Mouse (Mus musculus) thymus, postnatal 0 days (tissue): ENCODE measurements around the gene Shisa9. TPM values are rescaled to one million over a fixed set of nuclear protein-coding genes. Genes with fewer than 3 reads are reported as not detected.

ENCODE experiments used
- DNase-seq: peaks from one replicate; pipeline ENCODE4 v3.0.0-alpha.2; 2015; ENCODE audit warnings: low spot score
- polyA plus RNA-seq: library from polyadenylated mRNA; unstranded; fragments of >200 nt; fragmentation: Nextera tagmentation; extraction: Ambion mirVana; gene quantifications from 2 replicates; pipeline ENCODE4 v1.2.1, GENCODE M21; 2015

The Shisa9 gene
- polyA plus RNA-seq, 1 experiment from 2014 or later: 0.25 TPM

DNA sequence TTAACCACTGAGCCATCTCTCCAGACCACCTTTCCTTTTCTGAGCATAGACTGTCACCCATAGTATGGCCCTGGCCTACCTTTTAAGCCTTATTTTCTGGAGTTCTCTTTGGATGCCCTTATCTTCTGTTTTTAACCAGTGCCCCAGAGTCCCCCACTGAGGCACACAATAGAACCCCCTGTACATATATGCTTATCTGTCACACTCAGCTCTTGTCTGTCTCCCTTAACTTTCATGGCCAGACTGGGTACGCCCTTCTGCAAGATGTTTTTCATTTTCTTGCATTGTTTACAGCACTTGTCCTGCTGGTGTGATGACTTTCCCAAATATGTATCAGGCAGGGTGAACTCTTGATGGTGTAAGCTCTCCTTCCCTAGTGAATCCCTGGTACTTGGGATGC, 68.1 kb downstream of the Shisa9 start:
- DNase-seq: no peak

DNA sequence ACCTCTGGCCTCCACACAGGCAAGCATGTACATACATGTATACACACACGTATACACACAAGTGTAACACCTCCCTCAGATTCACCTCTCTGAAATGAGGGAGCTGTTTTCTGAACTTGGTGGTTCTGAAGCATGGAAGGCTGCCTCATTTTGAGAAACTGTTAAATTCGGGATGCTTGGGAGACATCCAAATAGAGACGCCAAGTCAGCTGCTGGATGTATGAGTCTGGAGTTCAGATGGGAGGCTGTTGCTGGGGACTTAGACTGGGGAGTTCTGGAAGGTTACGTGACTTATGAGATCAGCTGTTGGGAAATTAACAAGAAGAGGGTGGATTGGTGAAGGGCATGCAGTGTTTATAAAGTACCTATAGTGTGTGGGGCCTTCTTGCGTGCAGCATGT, 88.7 kb downstream of the Shisa9 start:
- DNase-seq: no peak

DNA sequence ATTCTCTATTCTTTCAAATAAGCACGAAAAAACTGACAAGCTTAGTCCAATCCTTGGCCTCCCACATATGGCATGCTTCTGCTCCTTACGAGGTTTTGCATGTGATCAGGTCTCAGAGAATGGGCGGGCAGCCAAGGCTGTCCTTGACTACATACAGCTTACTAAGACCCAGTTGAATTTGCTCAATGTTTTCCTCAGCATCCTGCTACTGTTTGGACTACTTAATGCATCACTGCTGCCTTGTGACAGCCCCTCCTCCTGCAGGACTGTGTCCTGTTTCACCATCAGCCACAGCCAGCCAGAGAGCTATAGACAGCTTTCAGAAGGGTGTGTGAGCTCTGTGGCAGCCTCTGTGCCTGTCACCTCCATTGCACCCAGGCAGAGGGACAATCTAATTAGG, 92.4 kb downstream of the Shisa9 start:
- DNase-seq: no peak

DNA sequence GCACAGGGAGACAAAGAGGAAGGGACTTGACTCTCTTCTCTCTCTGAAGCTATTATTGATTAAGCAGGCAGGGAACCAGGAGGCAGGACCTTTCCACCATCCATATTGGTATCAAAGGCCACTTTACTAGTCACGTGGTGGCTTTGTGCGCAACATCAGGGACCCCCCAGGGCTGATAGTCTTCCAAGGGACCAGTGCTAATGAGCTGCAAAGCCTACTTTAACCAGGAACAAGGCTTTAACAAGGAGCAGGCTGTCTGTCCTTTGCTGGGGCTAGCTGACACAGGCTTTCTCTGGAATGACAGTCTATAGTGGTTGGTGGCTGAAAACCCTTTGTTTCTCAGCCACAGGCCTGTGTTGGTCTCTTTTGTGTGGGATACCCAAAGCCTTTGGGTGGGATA, 92.8 kb downstream of the Shisa9 start:
- no peak for DNase-seq

DNA sequence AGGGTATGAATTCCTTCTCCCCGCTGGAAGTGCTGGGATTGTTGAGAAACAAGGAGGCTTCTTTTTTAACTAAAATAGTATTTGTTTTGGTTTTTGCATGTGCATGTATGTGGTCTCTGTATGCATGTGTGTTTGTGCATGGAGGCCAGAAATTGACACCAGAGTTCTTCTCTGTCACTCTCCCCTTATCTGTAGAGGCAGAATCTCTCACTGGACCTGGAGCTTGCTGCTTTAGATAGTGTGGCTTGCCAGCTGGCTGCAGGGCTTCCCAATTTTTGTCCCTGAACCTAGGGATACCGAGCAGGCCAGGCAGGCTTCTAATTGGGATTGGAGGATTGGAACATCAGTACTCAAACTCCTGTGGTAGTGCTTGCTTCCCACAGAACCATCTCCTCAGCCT, 99.2 kb downstream of the Shisa9 start:
- no peak for DNase-seq

DNA sequence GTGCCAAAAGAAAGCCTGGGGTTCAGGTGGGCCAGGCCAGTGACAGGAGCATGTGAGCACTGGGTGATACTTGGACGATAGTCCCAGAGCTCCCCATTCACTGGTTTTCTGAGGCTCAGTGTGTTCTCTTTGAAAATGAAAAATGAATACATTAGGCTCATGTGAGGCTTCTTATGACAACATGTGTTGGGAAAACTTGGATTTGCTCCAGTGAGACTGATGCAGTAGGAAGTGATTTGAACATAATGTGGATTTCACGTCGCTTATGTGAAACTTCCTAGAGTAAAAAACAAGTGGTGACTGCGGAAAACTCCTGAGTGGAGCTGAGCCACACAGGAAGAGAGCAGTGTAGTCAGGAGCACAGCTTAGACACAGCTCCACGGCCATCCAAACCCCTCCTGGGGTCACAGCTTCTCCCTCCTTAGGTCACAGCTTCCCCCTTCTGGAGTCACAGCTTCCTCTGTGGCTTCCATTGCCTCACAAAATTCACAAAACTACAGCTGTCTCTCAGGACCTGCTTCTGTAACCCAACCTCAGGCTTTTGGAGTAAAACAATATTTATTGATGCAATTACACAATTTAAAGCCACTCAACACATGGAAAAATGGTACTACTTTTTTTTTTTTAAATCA, 106.8 kb downstream of the Shisa9 start:
- no peak for DNase-seq

DNA sequence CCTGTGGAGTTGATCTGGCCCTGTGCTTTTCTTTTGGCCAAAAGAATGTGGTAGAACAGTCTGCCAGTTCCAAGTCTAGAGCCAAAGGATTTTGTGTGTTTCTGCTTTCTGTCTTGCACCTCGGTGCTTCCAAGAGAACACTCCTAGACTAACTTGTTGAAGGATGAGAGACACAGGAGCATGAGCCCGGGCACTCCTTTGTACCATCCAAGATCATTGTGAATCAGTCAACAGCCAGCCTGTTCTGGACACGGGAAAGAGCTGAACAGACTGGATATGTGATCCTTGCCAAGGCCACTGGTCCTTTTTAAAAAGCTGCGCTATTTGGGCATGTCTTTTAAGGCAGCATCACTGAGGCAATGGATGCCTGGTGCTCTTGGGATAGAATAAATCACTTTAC, 109.3 kb downstream of the Shisa9 start:
- DNase-seq: no peak

DNA sequence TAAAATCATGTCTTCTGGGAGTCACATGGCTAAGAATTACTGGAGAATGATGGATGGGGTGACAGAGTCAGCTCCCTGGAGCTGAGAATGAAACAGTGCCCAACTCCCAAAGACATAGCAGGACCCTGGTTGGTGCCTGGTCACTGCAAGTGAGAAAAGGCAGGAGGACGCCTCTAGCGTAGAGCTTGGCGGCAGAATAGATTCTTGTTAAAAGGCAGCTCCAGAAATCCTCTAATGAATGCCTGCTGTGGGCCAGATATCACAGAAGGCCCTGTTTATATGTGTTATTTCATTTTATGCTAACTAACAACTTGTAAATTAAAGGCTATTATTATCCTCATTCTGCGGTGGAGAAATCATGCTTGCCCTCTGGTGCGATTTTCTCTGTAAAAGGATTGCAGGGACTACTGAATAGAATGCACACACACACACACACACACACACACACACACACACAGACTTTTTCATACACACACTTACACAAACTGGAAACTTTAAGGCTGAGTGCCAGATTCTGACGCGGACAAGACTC, 110.9 kb downstream of the Shisa9 start:
- no peak for DNase-seq

DNA sequence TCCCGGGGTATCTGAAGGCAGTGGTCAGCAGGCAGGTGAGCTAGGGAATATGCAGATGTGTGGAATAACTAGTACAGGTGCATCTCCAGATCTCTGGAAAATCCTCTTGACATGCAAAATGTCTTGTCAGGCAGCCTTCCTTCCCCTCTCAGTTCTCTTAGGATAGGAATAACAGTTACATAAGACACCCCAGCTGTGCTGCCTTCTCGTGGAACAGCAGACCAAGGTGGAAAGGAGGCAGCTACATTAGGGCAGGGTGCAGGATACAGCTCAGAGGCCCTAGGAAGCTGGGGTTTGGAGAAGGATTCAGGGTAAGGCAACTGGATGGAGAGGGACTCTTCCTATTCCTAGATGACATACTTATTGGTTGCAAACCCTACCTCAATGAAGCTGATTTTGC, 111.5 kb downstream of the Shisa9 start:
- no peak for DNase-seq

DNA sequence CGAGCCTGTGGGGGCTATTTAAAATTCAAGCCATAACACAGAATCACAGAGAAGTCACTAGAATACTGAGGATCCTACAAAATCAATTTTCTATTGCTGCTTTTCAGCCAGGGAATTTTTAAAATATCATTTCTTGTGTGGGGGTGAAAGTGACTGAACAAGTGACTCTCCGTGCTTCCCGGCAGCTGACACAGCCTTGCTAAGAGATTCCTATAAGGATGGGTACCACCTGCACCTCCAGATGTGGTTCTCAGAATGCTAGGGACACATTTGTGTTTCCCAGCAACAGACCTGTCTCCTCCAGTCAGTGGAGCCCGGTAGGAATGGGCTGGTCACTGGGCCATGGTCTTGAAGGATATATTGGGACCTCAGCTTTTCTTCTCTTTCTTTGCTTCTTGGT, 124.5 kb downstream of the Shisa9 start:
- no peak for DNase-seq

DNA sequence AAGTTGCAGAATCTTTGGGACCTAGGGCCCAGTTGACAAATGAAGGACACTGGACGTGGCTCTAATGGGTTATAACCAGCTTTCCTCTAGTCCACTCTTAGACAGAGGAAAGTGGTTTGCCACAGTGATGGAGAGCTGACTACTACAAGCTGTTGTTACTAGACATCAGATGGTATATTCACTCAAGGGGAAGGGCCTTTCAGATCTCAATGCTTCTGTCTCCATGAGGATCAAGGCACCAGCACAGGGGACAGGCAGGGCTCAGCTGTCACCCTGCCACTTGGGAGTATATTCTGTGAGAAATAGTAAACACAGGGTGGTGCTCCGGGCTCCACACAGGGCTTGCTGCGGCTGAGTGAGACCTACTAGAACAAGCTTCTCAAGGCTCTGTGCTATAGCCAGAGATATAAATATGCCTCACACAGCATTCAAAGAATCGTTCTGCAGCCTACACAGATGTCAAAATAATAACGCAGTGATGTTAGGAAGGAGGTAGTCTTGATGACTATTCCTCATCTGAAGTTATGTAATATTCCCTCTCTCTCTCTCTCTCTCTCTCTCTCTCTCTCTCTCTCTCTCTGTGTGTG, 127.0 kb downstream of the Shisa9 start:
- no peak for DNase-seq

DNA sequence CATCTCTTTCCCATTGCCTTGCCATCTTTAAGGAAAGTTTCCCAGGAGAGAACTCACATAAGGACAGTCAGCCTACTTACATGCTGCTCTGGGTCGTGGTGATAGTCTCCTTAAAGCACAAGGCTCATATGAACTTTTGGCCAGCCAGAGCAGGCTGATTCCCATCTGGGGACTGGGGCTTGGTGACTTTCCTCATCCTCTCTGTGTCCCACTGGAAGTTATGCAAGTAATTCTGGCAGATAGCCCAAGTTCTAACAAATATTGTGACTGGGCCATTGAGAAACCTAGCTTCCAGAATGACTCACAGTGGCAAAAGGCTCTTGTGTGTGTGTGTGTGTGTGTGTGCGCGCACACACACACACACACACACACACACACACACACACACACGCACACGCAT, 130.5 kb downstream of the Shisa9 start:
- no peak for DNase-seq

DNA sequence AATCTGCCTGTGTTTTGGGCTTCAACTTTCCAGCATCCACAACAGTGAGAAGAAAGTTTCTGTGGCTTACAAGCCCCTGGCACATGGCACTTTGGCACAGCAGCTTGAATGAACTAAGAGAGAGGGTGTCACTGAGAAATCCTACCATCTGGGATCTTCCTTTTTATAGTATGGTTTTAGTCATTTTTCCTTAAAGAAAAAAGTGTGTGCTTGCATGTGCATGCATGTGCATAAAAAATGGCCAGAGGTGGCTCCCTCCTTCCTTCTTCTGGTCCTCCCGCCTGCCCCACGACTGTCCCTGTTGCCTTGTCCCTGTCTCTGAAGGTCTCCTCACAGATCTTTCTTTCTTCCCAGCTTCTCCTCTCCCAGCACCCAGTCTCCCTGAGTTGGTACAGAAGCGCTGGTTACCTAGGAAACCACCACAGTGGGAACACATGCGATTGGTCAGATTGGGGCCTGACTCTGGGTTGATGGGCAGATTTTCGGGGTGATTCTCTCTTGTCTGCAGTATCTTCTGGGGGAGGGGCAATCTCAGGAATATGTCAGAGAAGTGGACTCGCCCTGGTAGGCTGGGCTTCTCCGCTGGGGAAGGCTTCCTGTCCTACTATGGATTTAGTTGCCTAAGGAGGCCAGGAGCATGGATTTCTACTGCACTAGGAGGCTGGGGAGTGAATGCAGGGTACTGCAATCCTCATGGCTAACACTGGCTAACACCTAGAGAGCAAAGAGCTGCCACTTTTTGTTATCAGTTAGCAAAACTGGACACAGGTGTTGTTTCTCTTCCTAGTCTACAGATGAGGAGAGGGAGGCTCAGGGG, 131.3 kb downstream of the Shisa9 start:
- no peak for DNase-seq

DNA sequence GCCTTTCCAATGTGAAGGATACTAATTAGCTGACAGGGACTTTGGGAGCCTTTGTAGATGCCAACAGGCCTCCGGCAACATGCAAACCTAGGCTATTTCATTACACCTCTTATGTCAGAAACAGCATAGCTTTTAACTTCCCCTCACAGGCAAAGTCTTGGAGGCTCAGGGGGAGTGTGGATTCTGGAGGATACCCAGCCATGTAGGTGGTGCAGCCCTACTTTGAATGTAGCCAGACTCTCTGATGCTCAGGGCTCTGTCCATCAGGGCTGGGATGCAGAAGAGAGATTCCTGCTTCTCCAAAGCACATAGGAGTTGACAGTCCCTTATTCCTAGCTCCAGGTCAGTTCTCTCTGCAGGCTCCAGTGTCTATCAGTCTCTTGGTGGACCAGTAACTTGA, 133.0 kb downstream of the Shisa9 start:
- DNase-seq: no peak

DNA sequence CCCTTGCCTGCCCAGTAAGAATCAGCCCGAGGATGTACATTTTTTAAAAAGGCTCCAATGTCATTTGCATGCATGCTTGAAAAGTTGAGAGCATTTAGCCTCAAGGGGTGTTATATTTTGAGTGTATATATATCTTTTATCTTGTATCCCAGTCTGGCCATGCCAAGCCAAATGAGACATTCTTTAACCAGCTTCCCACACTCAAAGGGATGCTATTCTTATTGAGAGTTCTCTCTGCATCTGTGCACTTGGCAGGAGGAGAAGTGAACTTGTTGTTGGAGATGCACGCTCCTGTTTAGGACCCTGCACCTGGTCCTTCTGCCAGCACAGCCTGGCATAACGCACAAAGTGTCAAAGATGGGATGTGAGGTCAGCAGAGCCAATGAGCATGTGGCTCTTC, 135.6 kb downstream of the Shisa9 start:
- DNase-seq: no peak

DNA sequence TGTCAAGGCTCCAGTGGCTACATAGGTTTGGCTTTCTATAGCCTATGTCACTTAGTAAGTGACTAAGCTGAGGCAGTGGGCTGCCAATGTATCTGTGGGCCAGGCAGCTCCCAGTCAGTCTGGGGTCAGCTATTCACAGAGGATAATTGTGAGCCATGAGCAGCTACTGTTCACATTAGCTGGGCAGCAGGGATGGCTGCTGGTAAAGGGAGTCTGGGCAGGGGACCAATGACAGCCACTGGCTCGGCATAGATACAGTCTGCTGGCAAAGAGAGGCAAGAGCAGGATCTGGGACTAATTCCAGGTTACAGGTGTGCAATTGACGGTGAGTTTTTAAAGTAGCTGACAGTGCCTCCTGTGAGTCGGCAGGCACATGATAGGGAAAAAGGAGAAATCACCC, 145.9 kb downstream of the Shisa9 start:
- DNase-seq: no peak

DNA sequence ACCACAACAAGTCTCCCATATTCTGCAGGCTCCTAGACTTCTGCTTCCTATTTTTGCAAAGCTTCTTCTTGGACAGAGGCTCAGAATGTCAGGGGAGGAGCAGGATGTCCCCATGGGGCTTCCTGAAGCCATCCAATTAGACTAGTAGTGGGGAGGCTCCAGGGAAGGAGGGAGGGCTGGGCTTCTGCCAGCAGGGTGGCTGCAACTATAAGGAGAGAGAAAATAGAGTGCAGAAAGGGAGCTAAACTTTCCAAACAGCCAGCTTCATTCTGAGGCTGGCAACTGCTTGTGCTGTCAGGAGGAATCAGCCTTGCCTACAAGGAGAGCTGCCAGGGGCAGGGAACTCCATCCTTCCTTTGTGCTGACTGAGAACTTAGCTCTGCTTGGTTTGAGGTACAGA, 162.8 kb downstream of the Shisa9 start:
- DNase-seq: no peak

DNA sequence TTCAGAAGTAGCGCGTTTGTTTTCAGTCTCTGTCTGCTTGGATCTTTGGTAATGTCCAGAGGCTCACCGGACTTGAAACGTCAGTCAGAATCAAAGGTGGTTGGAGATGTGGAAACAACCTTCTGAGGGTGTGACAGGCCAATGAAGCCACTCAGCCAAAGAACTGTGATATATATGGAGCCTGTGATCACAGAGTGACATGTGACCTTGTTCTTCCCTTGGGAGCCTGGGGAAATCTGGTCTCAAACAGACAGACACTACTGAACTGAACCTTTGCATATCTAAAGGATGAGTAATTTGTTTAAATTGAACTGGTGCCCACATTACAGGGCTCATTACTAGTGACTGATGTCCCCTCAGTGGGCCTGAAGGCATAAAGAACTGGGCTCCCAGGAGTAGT, 168.1 kb downstream of the Shisa9 start:
- no peak for DNase-seq

DNA sequence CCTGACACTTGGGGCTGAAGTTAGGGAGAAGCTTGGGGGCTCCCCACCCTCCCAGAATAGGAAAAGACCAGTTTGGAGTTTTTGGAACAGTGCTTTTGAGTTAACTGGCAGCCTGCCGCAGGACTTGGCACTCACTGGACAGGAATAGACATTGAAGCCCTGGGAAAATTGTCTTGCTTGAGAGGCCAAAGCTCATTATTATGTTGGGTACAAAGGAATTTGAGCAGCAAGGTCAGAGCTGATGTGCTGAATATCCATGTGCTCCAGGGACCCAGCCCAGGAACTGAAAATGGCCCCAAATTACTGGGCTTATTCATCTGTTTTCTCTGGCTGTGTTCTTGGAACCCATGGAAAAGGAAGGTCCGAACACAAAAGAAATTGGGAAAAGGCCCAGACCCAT, 170.6 kb downstream of the Shisa9 start:
- no peak for DNase-seq

DNA sequence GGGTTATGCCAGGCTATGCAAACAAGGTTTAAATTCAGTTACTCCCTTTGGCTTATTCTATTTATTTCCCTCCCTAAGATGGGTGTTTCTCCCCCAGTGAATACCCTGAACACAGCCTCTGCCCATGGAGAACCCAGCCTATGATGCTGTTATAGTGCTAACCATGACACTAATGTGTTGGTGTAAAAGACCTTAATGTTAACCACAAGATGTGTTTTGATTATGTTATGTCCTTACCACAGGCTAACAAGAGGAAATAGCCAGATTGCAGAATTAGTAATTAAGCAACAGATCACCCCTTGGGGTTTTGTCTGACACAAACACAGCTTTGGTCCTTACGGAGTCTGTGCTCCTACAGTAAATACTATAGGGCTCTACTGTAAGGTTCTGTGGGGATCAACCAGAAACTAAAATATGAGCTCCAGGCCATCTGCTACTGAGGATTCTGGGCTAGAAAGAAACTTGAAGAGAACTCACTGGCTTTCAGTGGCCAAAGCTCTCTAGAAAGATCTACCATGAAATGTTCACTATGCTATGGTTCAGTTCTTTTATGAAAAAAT, 189.6 kb downstream of the Shisa9 start:
- DNase-seq: no peak

DNA sequence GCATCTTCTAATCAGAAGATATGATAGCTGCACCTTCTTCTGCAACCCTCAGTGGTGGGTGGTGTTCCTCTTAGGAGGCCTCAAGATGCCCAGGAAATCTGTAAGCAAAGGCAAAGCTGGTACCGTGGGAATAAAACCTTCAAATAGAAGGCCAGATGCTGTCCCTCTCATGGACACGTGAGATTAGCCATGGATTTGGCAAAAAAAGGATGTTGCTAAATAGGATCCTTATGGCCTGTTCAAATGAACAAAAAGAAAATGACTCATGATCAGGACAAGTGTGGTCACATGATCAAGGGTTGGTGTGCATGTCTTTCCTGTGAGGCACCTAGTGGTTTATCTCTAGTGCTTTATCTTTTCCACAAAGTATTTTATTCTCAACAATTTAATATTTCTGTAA, 194.1 kb downstream of the Shisa9 start:
- DNase-seq: no peak

DNA sequence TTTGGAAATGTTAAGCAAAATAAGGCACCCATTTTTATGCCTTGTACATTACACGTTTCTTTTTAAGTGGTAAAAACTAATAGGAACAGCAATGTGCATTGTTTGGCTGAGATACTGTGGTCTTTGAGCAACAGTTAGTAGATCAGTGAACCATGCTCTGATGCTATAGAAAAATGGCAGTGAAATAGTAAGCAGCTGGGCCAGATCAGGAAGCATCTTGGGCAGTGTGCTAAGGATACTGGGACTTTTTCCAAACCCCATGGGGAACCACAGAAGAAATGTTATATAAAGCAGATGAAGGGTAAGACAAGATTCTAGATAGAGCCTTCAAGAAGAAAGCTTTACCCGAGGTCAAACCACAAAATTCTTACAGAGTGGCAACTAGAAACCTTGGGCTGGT, 205.8 kb downstream of the Shisa9 start:
- no peak for DNase-seq
